ENCODE assay signal across 30 mouse cellular contexts in genomic region chr6:42376016-42376415, GRCm38 (mm10). TPM values are rescaled to one million over a fixed set of nuclear protein-coding genes. Genes with fewer than 3 reads are reported as not detected.
DNase-seq lines count a peak whose midpoint lies in the region; ATAC-seq and TF ChIP-seq lines count a peak whose summit lies in the region.
"Had no signal": no experiment of that assay in that cellular context is flagged by ENCODE, and none has a peak within 500 bp of the region (broad histone marks: within the 10 kb centered on the region; RNA-seq: fewer than 3 reads in every experiment).

No protein-coding gene starts in this region.

- no peak for ATAC-seq in embryonic facial prominence, embryonic 15.5 days (ENCODE audit: insufficient number of reproducible peaks, low FRiP score, low TSS enrichment, low read depth)
- no peak for ATAC-seq in heart, embryonic 14.5 days (ENCODE audit: insufficient number of reproducible peaks, insufficient read depth, low FRiP score, low read depth)
- no peak for ATAC-seq in liver, postnatal 0 days
- ATAC-seq in liver, embryonic 11.5 days (replicated peaks; ENCODE audit: low FRiP score), result no peak
- no peak for ATAC-seq in intestine, embryonic 15.5 days
- ATAC-seq: forebrain, postnatal 0 days; hindbrain, embryonic 16.5 days; intestine, postnatal 0 days; midbrain, embryonic 15.5 days had no signal

- H3K4me2 ChIP-seq in embryonic facial prominence, embryonic 15.5 days (replicated peaks), result no peak overlapping the region
- 0 out of 2 replicates have a peak overlapping the region, but pooled peaks have one; percentile 8 for H3K4me2 ChIP-seq in heart, embryonic 14.5 days (ENCODE audit: low read length)
- H3K4me2 ChIP-seq in liver, postnatal 0 days (ENCODE audit: low read depth, low read length), result no peak overlapping the region
- H3K4me2 ChIP-seq in liver, embryonic 11.5 days, result no peak overlapping the region
- H3K4me2 ChIP-seq in intestine, embryonic 15.5 days (replicated peaks), result no peak overlapping the region
- H3K4me2 ChIP-seq: midbrain, embryonic 15.5 days; neural tube, embryonic 15.5 days; stomach, embryonic 15.5 days had no signal

- no peak for TF ChIP-seq CTCF in liver, postnatal 0 days (IDR thresholded peaks at IDR 0.05; ENCODE audit: low read depth)

- H3K4me1 ChIP-seq in embryonic facial prominence, embryonic 15.5 days, result peaks cover 31% of the 10 kb centered on the region
- H3K4me1 ChIP-seq in embryonic facial prominence, embryonic 10.5 days, result peaks cover 30% of the 10 kb centered on the region
- peaks cover 22 to 38% of the 10 kb centered on the region in 2 experiments for H3K4me1 ChIP-seq in heart, embryonic 14.5 days (ENCODE audit: control insufficient read depth in 2 of 2, insufficient read depth in 2 of 2, low read length in 2 of 2)
- peaks cover 23% of the 10 kb centered on the region for H3K4me1 ChIP-seq in liver, postnatal 0 days (ENCODE audit: insufficient read depth)
- H3K4me1 ChIP-seq in liver, embryonic 11.5 days (replicated peaks; ENCODE audit: control insufficient read depth, insufficient read depth, low read length), result no peaks in the 10 kb centered on the region
- peaks cover 22% of the 10 kb centered on the region for H3K4me1 ChIP-seq in intestine, embryonic 15.5 days (replicated peaks)

- no peaks in the 10 kb centered on the region for H3K36me3 ChIP-seq in embryonic facial prominence, embryonic 15.5 days
- no peaks in the 10 kb centered on the region for H3K36me3 ChIP-seq in embryonic facial prominence, embryonic 10.5 days (replicated peaks)
- no peaks in the 10 kb centered on the region for H3K36me3 ChIP-seq in heart, embryonic 14.5 days (ENCODE audit: control insufficient read depth, insufficient read depth, low read length)
- H3K36me3 ChIP-seq in liver, postnatal 0 days (replicated peaks; ENCODE audit: insufficient read depth, low read length), result no peaks in the 10 kb centered on the region
- no peaks in the 10 kb centered on the region for H3K36me3 ChIP-seq in liver, embryonic 11.5 days (ENCODE audit: control insufficient read depth, insufficient read depth, low read length)
- H3K36me3 ChIP-seq in intestine, embryonic 15.5 days, result no peaks in the 10 kb centered on the region
- H3K36me3 ChIP-seq: forebrain, embryonic 10.5 days; midbrain, embryonic 15.5 days; neural tube, embryonic 15.5 days; stomach, embryonic 15.5 days had no signal

- 0 out of 2 replicates have a peak overlapping the region, but pooled peaks have one; percentile 11 for H3K27ac ChIP-seq in embryonic facial prominence, embryonic 15.5 days (replicated peaks)
- no peak overlapping the region for H3K27ac ChIP-seq in embryonic facial prominence, embryonic 10.5 days (replicated peaks)
- H3K27ac ChIP-seq in heart, embryonic 14.5 days (replicated peaks in 1 of 2; ENCODE audit: control insufficient read depth in 1 of 2, insufficient read depth in 1 of 2, low read depth in 2 of 2, low read length in 2 of 2), result peak overlapping the region in 1 of 2 experiments; percentile 71; a peak in 3 of 4 replicates
- H3K27ac ChIP-seq in liver, postnatal 0 days (ENCODE audit: low read depth), result no peak overlapping the region; the same call in 1 of the 2 replicates
- H3K27ac ChIP-seq in liver, embryonic 11.5 days (ENCODE audit: low read depth, low read length), result no peak overlapping the region
- no peak overlapping the region for H3K27ac ChIP-seq in intestine, embryonic 15.5 days
- H3K27ac ChIP-seq: forebrain, embryonic 10.5 days; liver, embryonic 14.5 days; midbrain, embryonic 15.5 days; neural tube, embryonic 15.5 days; stomach, embryonic 15.5 days had no signal

- no peaks in the 10 kb centered on the region for H3K9me3 ChIP-seq in embryonic facial prominence, embryonic 15.5 days (replicated peaks)
- no peaks in the 10 kb centered on the region for H3K9me3 ChIP-seq in embryonic facial prominence, embryonic 10.5 days
- H3K9me3 ChIP-seq in heart, embryonic 14.5 days (ENCODE audit: control insufficient read depth, low read length), result no peaks in the 10 kb centered on the region
- H3K9me3 ChIP-seq in liver, postnatal 0 days (ENCODE audit: low read length), result no peaks in the 10 kb centered on the region
- H3K9me3 ChIP-seq in liver, embryonic 11.5 days (ENCODE audit: control insufficient read depth, low read length), result no peaks in the 10 kb centered on the region
- H3K9me3 ChIP-seq in intestine, embryonic 15.5 days, result no peaks in the 10 kb centered on the region
- H3K9me3 ChIP-seq: forebrain, embryonic 10.5 days; midbrain, embryonic 15.5 days; neural tube, embryonic 15.5 days; stomach, embryonic 15.5 days had no signal

- no peak overlapping the region for H3K9ac ChIP-seq in embryonic facial prominence, embryonic 15.5 days
- H3K9ac ChIP-seq in heart, embryonic 14.5 days (ENCODE audit: low read length), result peak overlapping the region; percentile 12; the same call in 1 of the 2 replicates
- H3K9ac ChIP-seq in liver, postnatal 0 days (replicated peaks), result 0 out of 2 replicates have a peak overlapping the region, but pooled peaks have one; percentile 7
- H3K9ac ChIP-seq in liver, embryonic 11.5 days (ENCODE audit: low read depth, low read length), result no peak overlapping the region
- H3K9ac ChIP-seq in intestine, embryonic 15.5 days, result no peak overlapping the region
- H3K9ac ChIP-seq: forebrain, postnatal 0 days; liver, embryonic 14.5 days; midbrain, embryonic 15.5 days; neural tube, embryonic 15.5 days; stomach, embryonic 15.5 days had no signal

- WGBS in embryonic facial prominence, embryonic 15.5 days, result 26% methylated on average over 4 of the region's 4 CpGs
- WGBS in embryonic facial prominence, embryonic 10.5 days, result 51% methylated on average over 4 of the region's 4 CpGs
- 21% methylated on average over 4 of the region's 4 CpGs for WGBS in heart, embryonic 14.5 days
- WGBS in liver, postnatal 0 days (ENCODE audit: insufficient replicate concordance), result 42% methylated on average over 4 of the region's 4 CpGs
- WGBS in liver, embryonic 11.5 days, result 32% methylated on average over 4 of the region's 4 CpGs
- 30% methylated on average over 4 of the region's 4 CpGs for WGBS in intestine, embryonic 15.5 days

- DNase-seq in embryonic facial prominence, embryonic 10.5 days (ENCODE audit: low spot score), result no peak
- DNase-seq in heart, adult 9 months (ENCODE audit: low spot score in 2 of 2), result no peak
- no peak for DNase-seq in liver, postnatal 0 days
- no peak for DNase-seq in liver, embryonic 11.5 days (ENCODE audit: low spot score)
- DNase-seq in heart, postnatal 4 days, result peak; percentile 20
- DNase-seq: adrenal gland, postnatal 10 days; cerebellum, adult 11 months; cerebellum, postnatal 14 days; embryo, embryonic 11 days; forebrain, postnatal 0 days; right cerebral cortex, postnatal 14 days had no signal

- no peak for TF ChIP-seq EP300 in liver, postnatal 0 days (IDR thresholded peaks at IDR 0.05; ENCODE audit: low read depth)

- H3K27me3 ChIP-seq in embryonic facial prominence, embryonic 15.5 days, result no peaks in the 10 kb centered on the region
- peaks cover 21% of the 10 kb centered on the region for H3K27me3 ChIP-seq in embryonic facial prominence, embryonic 10.5 days (replicated peaks; ENCODE audit: low read depth, poor library complexity, severe bottlenecking)
- H3K27me3 ChIP-seq in heart, embryonic 14.5 days (ENCODE audit: control insufficient read depth, insufficient read depth, low read length), result no peaks in the 10 kb centered on the region
- H3K27me3 ChIP-seq in liver, postnatal 0 days (ENCODE audit: insufficient read depth, low read length), result no peaks in the 10 kb centered on the region
- H3K27me3 ChIP-seq in liver, embryonic 11.5 days (replicated peaks; ENCODE audit: control insufficient read depth, insufficient read depth, low read length), result no peaks in the 10 kb centered on the region
- H3K27me3 ChIP-seq in intestine, embryonic 15.5 days (replicated peaks), result no peaks in the 10 kb centered on the region
- H3K27me3 ChIP-seq: stomach, embryonic 15.5 days had no signal

- H3K4me3 ChIP-seq in embryonic facial prominence, embryonic 15.5 days (replicated peaks), result no peak overlapping the region
- no peak overlapping the region for H3K4me3 ChIP-seq in embryonic facial prominence, embryonic 10.5 days
- H3K4me3 ChIP-seq in heart, embryonic 14.5 days (ENCODE audit: control insufficient read depth in 1 of 2, insufficient read depth in 1 of 2, low read depth in 1 of 2, low read length in 2 of 2), result no peak overlapping the region
- no peak overlapping the region for H3K4me3 ChIP-seq in liver, postnatal 0 days (ENCODE audit: low read depth, low read length)
- H3K4me3 ChIP-seq in liver, embryonic 11.5 days (ENCODE audit: low read depth, low read length), result no peak overlapping the region
- no peak overlapping the region for H3K4me3 ChIP-seq in intestine, embryonic 15.5 days (replicated peaks)
- H3K4me3 ChIP-seq: forebrain, embryonic 10.5 days; midbrain, embryonic 15.5 days; neural tube, embryonic 15.5 days; stomach, embryonic 15.5 days had no signal

RNA-seq across cellular contexts. Expression of gene Epha1, which starts 2.9 kb away (rescaled TPM):
- 19.5 and 21.6 TPM in 2 replicates for polyA plus RNA-seq in embryonic facial prominence, embryonic 15.5 days (2015; fragmentation: Nextera tagmentation; extraction: Ambion mirVana)
- 3.9 and 5.1 TPM in 2 replicates for polyA plus RNA-seq in embryonic facial prominence, embryonic 10.5 days (2016; fragmentation: Nextera tagmentation; extraction: Ambion mirVana)
- polyA plus RNA-seq in heart, embryonic 14.5 days (2014; fragmentation: Nextera tagmentation; extraction: Ambion mirVana), result 0.96 and 1.1 TPM in 2 replicates
- polyA plus RNA-seq in liver, postnatal 0 days (2015; fragmentation: Nextera tagmentation; extraction: Ambion mirVana), result 16.8 and 18.7 TPM in 2 replicates
- 1.1 and 1.4 TPM in 2 replicates for polyA plus RNA-seq in liver, embryonic 11.5 days (2014; fragmentation: Nextera tagmentation; extraction: Ambion mirVana)
- total RNA-seq in heart, postnatal 4 days (2021), result under 1 TPM; 0.52 to 0.70 TPM
- 7.6 TPM in 2 replicates for polyA plus RNA-seq in intestine, embryonic 15.5 days (2015; fragmentation: Nextera tagmentation; extraction: Ambion mirVana)
- total RNA-seq: megakaryocyte-erythroid progenitor cell, adult 5-6 weeks had no signal

RNA-seq across cellular contexts. Expression of gene Tas2r143, which starts 24.0 kb away (rescaled TPM):
- not detected in 2 replicates for polyA plus RNA-seq in embryonic facial prominence, embryonic 15.5 days (2015; fragmentation: Nextera tagmentation; extraction: Ambion mirVana)
- not detected in 2 replicates for polyA plus RNA-seq in embryonic facial prominence, embryonic 10.5 days (2016; fragmentation: Nextera tagmentation; extraction: Ambion mirVana)
- polyA plus RNA-seq in heart, embryonic 14.5 days (2014; fragmentation: Nextera tagmentation; extraction: Ambion mirVana), result not detected in 2 replicates
- not detected in 2 replicates for polyA plus RNA-seq in liver, postnatal 0 days (2015; fragmentation: Nextera tagmentation; extraction: Ambion mirVana)
- polyA plus RNA-seq in liver, embryonic 11.5 days (2014; fragmentation: Nextera tagmentation; extraction: Ambion mirVana), result not detected in 2 replicates
- total RNA-seq in heart, postnatal 4 days (2021), result under 1 TPM in 1 of 2 experiments, not detected in 1; 0.41 TPM
- not detected in 2 replicates for polyA plus RNA-seq in intestine, embryonic 15.5 days (2015; fragmentation: Nextera tagmentation; extraction: Ambion mirVana)
- total RNA-seq: ES-E14; forebrain, postnatal 0 days; heart, adult 18-20 months; layer of hippocampus, postnatal 14 days had no signal
- polyA plus RNA-seq: activated CD4-positive, CD25-positive, alpha-beta regulatory T cell, adult 4 months; CD4-positive, CD25-positive, alpha-beta regulatory T cell, adult 4 months; forebrain, embryonic 10.5 days; forebrain, postnatal 0 days; hindbrain, embryonic 16.5 days; intestine, postnatal 0 days; limb, embryonic 11.5 days; liver, embryonic 14.5 days; lung, embryonic 16.5 days; midbrain, embryonic 15.5 days; neural tube, embryonic 15.5 days; stomach, embryonic 15.5 days had no signal

RNA-seq across cellular contexts. Expression of gene Zyx, which starts 26.6 kb away (rescaled TPM):
- polyA plus RNA-seq in embryonic facial prominence, embryonic 15.5 days (2015; fragmentation: Nextera tagmentation; extraction: Ambion mirVana), result 127 and 131 TPM in 2 replicates
- 93.8 and 96.9 TPM in 2 replicates for polyA plus RNA-seq in embryonic facial prominence, embryonic 10.5 days (2016; fragmentation: Nextera tagmentation; extraction: Ambion mirVana)
- polyA plus RNA-seq in heart, embryonic 14.5 days (2014; fragmentation: Nextera tagmentation; extraction: Ambion mirVana), result 167 and 173 TPM in 2 replicates
- polyA plus RNA-seq in liver, postnatal 0 days (2015; fragmentation: Nextera tagmentation; extraction: Ambion mirVana), result 55.3 and 57.8 TPM in 2 replicates
- 113 TPM in 2 replicates for polyA plus RNA-seq in liver, embryonic 11.5 days (2014; fragmentation: Nextera tagmentation; extraction: Ambion mirVana)
- 100 to 1,000 TPM; 161 to 166 TPM for total RNA-seq in heart, postnatal 4 days (2021)
- 82.7 and 83.4 TPM in 2 replicates for polyA plus RNA-seq in intestine, embryonic 15.5 days (2015; fragmentation: Nextera tagmentation; extraction: Ambion mirVana)

RNA-seq across cellular contexts. Expression of gene Tas2r135, which starts 29.2 kb away (rescaled TPM):
- polyA plus RNA-seq in embryonic facial prominence, embryonic 15.5 days (2015; fragmentation: Nextera tagmentation; extraction: Ambion mirVana), result not detected in 2 replicates
- not detected in 2 replicates for polyA plus RNA-seq in embryonic facial prominence, embryonic 10.5 days (2016; fragmentation: Nextera tagmentation; extraction: Ambion mirVana)
- not detected in 2 replicates for polyA plus RNA-seq in heart, embryonic 14.5 days (2014; fragmentation: Nextera tagmentation; extraction: Ambion mirVana)
- polyA plus RNA-seq in liver, postnatal 0 days (2015; fragmentation: Nextera tagmentation; extraction: Ambion mirVana), result not detected in 2 replicates
- not detected in 2 replicates for polyA plus RNA-seq in liver, embryonic 11.5 days (2014; fragmentation: Nextera tagmentation; extraction: Ambion mirVana)
- under 1 TPM; 0.24 to 0.25 TPM for total RNA-seq in heart, postnatal 4 days (2021)
- polyA plus RNA-seq in intestine, embryonic 15.5 days (2015; fragmentation: Nextera tagmentation; extraction: Ambion mirVana), result not detected in 2 replicates
- total RNA-seq: ES-E14; forebrain, postnatal 0 days; heart, adult 18-20 months; megakaryocyte-erythroid progenitor cell, adult 5-6 weeks had no signal
- polyA plus RNA-seq: CD4-positive, CD25-positive, alpha-beta regulatory T cell, adult 4 months; forebrain, embryonic 10.5 days; forebrain, postnatal 0 days; hindbrain, embryonic 16.5 days; intestine, postnatal 0 days; large intestine, adult 2 months; limb, embryonic 11.5 days; liver, embryonic 14.5 days; lung, embryonic 16.5 days; midbrain, embryonic 15.5 days; neural tube, embryonic 15.5 days; stomach, embryonic 15.5 days had no signal

RNA-seq across cellular contexts. Expression of gene Fam131b, which starts 51.6 kb away (rescaled TPM):
- polyA plus RNA-seq in embryonic facial prominence, embryonic 15.5 days (2015; fragmentation: Nextera tagmentation; extraction: Ambion mirVana), result 0.23 and 0.24 TPM in 2 replicates
- 0.74 and 0.90 TPM in 2 replicates for polyA plus RNA-seq in embryonic facial prominence, embryonic 10.5 days (2016; fragmentation: Nextera tagmentation; extraction: Ambion mirVana)
- 0.14 and 0.20 TPM in 2 replicates for polyA plus RNA-seq in heart, embryonic 14.5 days (2014; fragmentation: Nextera tagmentation; extraction: Ambion mirVana)
- not detected in 2 replicates for polyA plus RNA-seq in liver, postnatal 0 days (2015; fragmentation: Nextera tagmentation; extraction: Ambion mirVana)
- polyA plus RNA-seq in liver, embryonic 11.5 days (2014; fragmentation: Nextera tagmentation; extraction: Ambion mirVana), result 0.04 and 0.08 TPM in 2 replicates
- 1 to 10 TPM; 1.6 to 1.7 TPM for total RNA-seq in heart, postnatal 4 days (2021)
- polyA plus RNA-seq in intestine, embryonic 15.5 days (2015; fragmentation: Nextera tagmentation; extraction: Ambion mirVana), result 0.20 and 0.25 TPM in 2 replicates
- total RNA-seq: megakaryocyte-erythroid progenitor cell, adult 5-6 weeks had no signal
- polyA plus RNA-seq: activated CD4-positive, CD25-positive, alpha-beta regulatory T cell, adult 4 months; CD4-positive, CD25-positive, alpha-beta regulatory T cell, adult 4 months had no signal

Comparison
In these comparisons a context has a peak if more than half of its experiments do, and no peak if none do; other contexts are left out.
1. H3K9ac ChIP-seq: peak in heart, embryonic 14.5 days (single experiment) and liver, postnatal 0 days (single experiment); none in embryonic facial prominence, embryonic 15.5 days (single experiment), liver, embryonic 11.5 days (single experiment) and intestine, embryonic 15.5 days (single experiment).